Mouse (Mus musculus): ENCODE results near the gene Ncmap.

- TF ChIP-seq CTCF (IDR thresholded peaks at IDR 0.05; ENCODE audit: low read depth, low read length) (no peak), POLR2A (IDR thresholded peaks at IDR 0.05; ENCODE audit: insufficient read depth, low read length) (no peak), EP300 (IDR thresholded peaks at IDR 0.05; ENCODE audit: insufficient read depth, low read depth, low read length) (no peak)
These were observed 22.4 kb upstream of the Ncmap start for GRCm38 (mm10) chr4:135420416-135420815.
